Mouse (Mus musculus): Measurements from ENCODE around the gene Pced1b. TPM values are rescaled to one million over a fixed set of nuclear protein-coding genes. Genes with fewer than 3 reads are reported as not detected.

Gene Pced1b
- total RNA-seq, 1 experiment from 2014 or later: 23.0 TPM

DNA sequence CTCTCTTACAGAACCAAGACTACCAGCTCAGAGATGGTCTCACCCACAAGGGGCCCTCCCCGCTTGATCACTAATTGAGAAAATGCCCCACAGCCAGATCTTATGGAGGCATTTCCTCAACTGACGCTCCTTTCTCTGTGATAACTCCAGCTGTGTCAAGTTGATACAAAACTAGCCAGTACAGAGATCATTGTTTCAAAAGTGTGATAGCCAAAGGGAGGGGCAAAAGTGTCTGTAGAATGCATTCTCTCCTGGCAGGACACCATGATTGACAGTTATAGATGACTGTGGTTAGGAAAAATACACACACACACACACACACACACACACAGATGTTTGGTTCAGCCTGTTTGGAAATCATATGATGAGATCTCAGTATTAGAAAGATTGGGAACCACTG, 150.9 kb downstream of the Pced1b start:
- no peak for DNase-seq

DNA sequence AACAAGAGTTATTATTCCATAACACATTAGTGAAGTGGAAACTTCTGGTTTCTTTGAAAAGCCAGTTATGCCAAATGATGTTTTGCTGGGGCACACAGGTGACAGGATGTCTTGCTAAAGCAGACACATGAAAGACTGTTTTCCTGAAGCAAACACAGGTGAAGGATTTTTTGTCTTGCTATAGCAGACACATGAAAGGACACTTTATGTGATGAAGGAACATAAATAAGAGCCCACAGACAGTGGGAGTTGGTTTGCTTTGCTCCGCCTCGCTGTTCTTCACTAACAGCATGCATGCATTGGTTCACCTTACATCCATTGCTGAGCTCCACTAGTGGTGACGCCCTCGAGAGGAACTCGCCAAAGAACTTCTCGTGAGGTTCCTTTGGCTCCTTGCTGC, 154.0 kb downstream of the Pced1b start:
- no peak for DNase-seq

DNA sequence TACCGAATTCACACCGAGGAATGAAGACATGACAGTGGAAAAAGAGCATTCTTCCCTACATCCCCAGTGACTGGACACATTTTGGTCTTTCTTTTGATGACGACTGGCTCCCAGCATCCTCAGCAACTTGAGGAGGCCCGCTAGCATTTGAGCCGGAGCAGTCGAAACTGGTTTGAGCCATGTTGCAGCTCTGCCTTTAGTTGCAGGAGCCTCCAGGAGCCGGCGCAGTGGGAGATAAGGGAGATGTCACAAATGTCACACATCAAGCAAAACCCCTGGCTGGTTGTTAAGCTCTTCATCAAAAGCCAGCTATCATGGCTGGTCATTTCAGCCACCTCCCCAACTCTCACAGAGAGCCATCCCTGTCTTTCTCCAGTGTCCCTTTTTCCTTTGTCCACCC, 157.6 kb downstream of the Pced1b start:
- DNase-seq: no peak

DNA sequence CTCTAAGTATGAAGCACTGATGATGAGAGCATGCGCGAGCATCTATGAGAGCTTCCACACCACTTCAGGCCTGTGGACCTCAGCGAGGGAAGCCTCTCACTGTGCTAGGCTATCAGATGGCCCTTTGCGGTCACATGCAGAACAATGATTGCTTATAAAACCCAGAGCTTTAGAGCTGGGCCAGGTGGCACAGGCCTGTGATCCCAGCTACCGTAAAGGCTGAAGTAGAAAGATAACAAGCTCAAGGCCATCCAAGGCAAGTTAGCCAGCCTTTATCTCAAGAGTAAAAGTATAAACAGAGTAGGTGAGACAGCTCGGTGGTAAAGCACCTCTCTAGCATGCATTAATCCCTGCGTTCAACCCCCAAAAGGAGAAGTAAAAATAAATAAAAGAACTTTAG, 158.1 kb downstream of the Pced1b start:
- no peak for DNase-seq

DNA sequence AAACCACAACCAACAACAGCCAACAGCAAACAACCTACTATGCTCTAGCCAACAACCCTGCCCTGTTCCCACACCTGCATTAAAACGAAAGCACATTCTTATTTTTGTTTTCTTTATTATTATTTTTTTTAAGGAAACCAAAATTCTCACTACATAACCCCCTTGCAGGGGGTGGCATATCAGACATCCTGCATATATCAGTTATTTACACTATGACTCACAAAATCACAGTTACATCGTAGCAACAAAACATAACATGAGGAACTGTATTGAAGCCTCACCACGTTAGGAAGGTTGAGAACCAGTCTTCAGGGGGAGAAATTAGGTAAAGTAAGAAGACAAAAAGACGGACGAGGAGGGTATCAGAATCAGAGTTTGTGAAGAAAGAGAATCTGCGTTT, 159.2 kb downstream of the Pced1b start:
- no peak for DNase-seq

DNA sequence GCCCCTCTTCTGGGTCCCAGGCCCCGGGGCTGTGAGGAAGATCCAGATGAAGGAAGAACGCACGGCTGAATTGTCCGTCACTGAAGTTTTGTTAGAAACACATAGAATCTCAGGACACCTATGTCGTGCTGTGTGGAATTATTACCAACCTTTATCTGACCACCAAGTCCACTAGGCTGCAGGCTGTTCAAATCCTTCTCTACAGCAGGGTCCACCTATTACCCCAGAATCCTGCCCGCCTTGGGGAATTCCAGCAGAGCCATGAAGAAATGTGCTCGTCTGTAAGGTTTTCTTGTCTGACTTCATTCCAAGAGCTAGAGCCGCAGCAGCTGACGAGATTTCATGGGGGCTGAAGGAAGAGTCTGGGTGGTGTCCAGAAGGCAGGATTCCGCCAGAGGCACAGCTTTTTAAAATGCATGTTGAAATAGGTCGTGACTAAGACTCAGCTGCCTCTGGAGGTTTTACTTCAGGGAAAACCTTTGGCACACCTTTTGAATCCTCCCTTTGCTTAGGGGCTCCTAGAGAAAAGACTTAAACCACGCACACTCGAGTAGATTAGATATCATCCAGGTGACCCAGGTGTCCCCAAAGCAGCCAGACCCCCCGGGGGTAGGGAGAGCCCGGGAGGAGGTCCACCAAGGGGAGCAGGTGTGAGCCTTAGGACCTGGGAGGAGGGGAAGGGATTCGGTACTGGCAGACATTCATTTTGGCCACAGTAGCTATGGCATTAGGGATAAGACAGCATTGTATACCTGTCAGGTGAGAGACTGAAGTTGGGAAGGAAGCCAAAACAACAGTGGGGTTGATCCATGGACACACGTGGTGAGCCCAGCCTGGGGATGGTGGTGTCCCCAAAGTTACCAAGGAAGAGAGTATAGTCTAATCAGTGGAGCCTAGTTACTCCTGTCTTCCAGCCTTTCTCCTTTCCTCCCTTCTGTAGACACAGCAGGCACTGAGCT, 160.9 kb downstream of the Pced1b start:
- peak; percentile 31 for DNase-seq

DNA sequence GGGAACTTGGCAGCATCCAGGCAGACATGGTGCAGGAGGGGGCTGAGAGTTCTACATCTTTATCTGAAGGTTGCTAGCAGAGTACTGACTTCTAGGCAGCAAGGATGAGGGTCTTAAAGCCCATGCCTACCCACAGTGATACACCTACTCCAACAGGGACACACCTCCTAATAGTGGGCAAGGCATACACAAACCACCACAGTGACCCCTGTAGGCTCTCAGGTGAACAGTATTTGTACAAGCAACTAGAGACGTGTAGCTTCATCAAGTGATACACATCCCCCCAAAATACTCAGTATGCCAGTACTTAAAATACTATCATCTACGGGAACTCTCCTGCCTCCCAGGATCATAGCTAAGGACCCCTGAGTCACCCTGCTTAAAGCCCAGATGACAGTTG, 164.2 kb downstream of the Pced1b start:
- DNase-seq: no peak

DNA sequence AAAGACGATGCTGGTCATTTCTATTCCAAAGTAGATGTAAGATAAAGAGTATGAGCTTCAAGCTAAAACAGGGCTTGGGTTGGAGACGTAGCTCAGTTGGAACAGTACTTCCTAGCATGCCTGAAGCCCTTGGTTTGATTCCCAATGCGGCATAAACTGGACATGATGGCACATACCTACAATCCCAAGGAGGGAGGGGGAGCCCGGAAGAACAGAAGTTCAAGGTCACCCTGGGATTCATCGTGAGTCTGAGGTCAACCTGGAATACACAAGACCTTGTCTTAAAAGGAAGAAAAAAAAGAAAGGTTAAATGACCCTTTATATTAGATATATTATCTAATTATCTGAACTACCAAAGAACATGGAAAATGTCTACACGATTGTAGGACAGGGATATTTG, 164.8 kb downstream of the Pced1b start:
- no peak for DNase-seq

DNA sequence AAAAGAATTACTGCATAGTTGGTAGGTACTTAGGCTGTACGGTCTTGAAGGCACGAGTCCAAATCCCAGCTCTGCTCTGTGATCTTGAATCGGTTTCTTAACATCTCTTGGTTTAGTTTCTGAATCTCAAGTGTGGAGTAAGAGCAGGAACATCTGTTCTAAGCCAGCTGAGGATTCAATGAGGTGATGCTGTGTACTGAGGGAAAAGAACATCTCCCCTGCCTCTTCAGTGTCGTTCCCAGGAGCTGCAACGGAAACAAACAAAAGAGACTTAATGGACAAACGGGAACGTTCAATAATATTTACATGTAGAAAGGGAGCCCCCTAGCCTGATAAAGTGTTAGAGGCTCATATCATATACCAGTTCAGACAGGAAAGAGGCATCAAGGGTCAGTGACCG, 165.4 kb downstream of the Pced1b start:
- DNase-seq: no peak

DNA sequence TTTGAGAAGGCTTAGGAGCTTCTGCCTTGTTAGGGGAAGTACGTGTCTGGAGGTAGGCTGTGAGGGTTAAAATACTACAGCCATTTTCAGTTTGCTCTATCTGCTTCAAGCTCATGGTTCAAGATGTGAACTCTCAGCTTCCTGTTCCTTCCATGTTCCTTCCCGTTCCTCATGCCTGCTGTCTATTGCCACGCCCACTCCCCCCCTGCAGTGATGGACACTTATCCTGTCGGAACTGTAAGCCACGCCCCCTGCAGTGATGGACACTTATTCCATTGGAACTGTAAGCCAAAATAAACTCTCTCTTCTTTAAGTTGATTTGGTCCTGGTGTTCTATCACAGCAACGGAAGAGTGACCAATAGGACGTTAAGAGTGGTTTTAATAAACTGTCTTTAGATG, 166.0 kb downstream of the Pced1b start:
- no peak for DNase-seq

DNA sequence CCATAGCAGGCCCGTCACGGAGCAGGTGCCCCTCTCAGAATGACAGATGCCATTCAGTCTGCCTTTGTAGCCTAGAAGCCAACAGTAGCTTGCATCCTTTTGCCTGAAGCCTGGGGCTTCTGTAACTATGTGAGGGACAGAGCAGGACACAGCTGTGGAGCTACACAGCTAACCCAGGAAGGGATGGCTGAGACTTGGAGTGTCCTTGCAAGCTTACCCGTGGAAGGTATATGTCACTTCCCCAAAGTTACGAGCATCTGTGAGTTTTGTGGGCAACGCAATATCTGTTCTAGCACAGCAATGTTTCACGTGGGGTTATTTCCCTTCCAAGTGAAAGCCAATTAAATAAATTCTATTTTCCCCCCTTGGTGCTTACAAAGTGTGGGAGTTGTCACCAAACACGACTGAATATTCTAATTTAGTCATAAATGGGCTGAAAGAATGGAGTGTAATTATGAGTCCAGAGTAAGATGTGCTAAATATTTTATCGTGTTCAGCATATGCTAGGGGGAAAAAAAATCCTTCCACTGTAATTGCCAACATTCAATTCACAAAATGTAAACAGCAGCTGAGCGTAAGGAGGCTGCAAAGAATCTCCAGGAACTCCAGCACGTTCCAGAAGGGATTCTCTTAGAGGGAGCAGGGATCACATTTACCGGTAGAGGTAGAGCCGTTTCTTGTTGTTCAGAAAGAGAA, 168.0 kb downstream of the Pced1b start:
- no peak for DNase-seq

DNA sequence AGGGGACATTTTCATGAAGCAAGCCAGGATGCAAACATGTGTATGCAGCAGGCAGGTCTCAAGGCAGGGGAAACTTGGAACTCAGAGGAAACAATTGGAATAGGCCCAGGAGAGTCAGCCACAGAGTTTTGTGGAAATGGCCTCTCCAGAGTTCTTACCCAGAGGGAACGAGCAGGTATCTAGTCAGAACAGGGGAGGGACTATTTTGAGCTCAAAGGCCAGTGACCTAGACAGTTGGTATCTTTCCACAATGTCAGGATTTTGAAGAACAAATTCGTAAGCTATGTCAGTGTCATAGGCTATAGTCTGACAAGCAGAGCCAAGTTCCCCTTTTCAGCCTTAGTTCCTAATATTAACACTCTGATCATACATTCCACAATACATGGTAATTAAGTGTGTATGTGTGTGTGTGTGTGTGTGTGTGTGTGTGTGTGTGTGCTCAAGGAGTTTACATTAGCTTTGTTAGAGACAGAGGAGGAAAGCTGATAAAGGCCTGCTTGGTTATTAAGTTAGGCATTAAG, 168.6 kb downstream of the Pced1b start:
- no peak for DNase-seq

DNA sequence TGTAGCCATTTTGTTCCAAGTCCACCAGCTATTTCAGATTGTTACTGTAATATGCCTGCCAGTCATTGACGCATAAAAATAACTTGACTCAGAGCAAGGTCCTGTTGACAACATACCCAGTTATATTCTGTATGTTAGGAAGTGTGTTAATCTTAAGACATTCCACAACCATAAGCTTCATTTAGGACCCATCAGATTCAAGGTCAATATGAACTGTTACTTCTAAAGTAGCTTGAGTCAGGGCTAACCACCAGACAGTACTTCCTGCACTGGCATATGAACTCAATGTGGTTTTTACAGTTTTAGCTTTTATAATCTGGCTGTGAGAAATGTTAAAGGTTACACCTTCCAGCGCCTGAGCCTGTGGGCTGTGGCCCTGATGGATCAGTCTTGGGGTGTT, 173.4 kb downstream of the Pced1b start:
- DNase-seq: no peak

DNA sequence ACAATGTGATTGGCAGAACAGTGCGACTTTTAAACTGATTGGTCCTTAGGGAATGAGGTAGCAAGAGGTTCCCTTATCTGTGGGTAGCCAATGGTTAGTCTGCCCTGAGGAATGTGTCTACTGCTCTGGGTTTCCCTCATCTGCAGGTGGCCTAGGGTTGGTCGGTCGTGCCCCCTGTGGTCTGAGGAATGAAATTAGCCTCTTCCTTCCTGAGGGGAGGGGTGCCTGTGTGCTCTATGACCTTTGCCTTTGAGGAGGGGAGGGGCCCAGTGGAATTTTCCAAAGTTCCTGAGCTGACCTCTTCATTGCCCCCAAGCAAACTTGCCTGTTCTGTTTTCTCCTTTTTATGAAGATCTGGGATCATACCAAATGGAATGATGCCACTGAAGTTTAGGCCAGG, 174.6 kb downstream of the Pced1b start:
- no peak for DNase-seq

DNA sequence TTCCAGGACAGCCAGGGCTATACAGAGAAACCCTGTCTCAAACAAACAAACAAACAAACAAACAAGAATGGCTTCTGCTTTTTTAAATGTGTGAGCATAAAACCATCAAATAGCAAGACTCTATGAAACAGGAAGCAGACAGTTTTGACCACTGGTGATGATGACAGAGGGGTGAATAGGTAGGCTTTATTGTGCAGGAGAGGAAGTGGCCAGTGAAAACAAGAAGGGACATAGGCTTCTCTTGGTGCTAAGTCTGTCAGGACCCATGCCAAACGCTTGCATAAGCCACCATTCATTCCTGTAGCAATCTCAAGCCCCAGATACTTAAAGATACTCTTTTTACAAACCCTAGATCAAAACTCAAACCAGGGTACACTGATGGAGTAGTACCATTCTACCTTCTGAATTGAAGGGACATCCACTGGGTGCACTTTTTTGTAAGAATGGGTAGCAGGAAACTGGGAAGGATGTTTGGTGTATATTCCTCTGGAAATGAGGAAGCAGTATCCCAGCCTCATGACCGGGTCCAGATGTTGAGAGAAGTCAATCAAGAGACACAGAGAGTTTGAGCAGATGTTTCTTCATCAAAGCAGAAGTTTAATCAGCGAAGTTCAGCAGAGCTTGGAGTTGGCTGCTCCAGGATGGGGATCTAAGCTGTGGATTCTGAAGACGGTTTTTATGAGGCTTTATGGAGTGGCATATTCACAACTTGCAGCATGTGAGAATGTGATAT, 175.5 kb downstream of the Pced1b start:
- no peak for DNase-seq

DNA sequence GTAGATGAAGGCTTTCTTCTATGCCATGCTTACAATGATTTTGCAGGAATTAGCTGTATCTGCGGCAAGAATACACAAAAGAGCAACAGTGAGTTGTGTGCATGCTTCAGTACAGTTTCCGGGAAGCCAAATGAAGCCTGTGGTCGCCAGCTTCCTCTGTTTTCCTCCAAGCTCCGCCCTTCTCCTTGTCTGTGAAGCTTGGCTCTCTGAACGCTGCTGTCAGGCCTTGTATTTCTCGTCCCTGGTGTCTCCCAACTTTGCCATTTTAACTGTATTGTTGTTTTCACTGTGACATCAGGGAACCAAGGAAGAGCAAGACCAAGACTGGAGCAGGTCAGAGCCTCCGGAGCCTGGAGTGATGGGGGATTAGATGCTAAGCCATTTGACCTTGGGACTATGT, 177.5 kb downstream of the Pced1b start:
- DNase-seq: no peak

DNA sequence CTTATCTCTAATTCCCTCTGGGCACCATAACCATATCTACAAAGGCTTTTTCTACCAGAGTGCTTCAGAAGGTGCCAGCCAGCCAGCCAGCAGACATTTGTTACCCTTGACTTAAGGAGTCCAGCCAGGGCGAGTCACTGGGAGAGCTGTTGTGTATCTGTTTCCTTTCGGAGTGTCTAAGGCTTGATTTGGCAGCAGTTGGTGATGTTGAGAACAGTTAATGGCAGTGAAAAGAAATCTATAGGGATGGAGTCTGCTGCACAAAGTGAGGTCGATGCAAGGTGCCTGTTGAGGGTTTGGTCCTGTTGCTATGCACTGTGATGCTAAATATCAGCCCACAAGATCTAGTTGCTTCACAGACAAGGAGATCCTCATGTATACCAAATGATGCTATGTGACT, 178.1 kb downstream of the Pced1b start:
- DNase-seq: no peak

DNA sequence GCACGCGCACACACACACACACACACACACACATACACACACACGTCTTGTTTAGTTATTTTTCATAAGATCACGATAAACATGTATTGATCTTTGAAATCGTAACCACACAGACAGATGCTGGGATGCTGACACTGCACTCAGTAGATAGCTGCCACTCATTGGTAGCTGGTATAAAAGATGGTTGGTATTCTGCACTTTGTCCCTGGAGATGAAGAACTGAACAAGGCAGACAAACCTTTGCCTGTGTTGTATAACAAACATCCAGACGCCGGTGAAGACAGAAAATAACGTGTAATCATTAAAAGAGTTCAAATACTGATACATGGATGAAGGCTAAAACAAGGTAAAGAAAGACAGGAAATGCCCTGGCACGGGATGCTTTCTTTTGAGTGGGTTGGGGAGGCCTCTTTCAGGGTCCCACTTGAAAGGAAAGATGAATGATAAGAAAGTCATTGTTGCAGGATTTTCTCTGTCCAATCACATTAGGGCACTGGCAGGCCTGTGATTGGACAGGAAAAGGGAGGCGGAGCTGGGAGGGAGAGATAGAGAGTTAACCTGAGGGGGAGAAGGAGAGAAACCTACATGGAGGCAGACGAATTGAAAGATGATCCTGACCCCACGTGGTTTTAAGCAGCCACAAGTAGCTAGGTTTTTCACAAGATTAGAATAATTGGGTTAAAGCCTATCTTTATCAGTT, 182.4 kb downstream of the Pced1b start:
- DNase-seq: no peak

DNA sequence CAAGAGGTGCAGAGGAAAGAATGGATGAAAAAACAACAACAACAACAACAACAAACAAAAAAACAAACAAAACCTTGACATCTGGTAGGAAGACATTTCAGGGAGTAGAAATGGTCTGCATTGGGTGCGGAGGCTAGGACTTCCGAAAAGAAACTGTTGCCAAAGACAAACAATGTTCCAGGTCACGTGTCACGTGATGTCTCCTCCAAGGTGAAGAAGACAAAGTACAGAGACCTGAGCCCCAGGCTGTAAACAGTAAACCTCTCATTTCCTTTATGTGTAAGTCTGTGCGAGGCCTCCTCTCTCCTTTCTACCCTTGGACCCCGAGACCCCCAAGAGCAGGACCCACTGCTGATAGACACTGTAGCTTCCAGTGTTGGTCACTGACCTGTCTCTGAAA, 184.6 kb downstream of the Pced1b start:
- DNase-seq: no peak

DNA sequence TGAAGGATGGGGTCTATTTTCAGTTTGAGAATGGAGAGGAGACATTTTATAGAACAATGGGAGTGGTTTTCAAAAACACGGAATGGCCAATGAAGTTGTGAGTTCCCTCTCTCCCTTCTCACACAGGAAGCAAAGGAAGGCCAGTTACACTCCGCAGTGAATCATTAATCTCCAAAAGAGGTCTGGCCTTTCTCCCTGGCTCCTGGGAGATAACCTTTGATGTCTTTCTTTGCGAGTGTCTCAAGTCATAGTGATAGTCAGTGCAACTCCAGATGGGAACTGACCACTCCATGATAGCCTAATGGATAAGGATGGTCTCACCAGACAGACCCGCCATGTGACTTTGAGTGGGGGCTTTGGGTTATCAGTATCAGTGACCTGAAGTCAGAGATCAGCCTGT, 185.3 kb downstream of the Pced1b start:
- DNase-seq: no peak
